Mouse (Mus musculus) MEL (cell line): Measurements from ENCODE around the gene Dmrt2.

Experiments
- CHD2 ChIP-seq: IDR thresholded peaks from 2 replicates; pipeline ENCODE4 v1.6.1; 2011; ENCODE audit warnings: low read length, improper control_type of control experiment
- CTCF ChIP-seq, 3 experiments: IDR thresholded peaks in 2 of 3; conservative IDR thresholded peaks in 1 of 3; 2 replicates each; pipeline ENCODE4 v1.5.1; 2011 to 2012; ENCODE audit warnings: low read length in 3 of 3, low read depth in 2 of 3, mild to moderate bottlenecking in 2 of 3, improper control_type of control experiment in 1 of 3, inconsistent platforms in 1 of 3, mixed read lengths in 1 of 3, moderate library complexity in 1 of 3; ENCODE audit not compliant: control insufficient read depth in 1 of 3, insufficient read depth in 1 of 3, poor library complexity in 1 of 3, severe bottlenecking in 1 of 3
- E2F4 ChIP-seq: IDR thresholded peaks from 2 replicates; pipeline ENCODE4 v1.6.1; 2011; ENCODE audit warnings: low read depth, low read length, improper control_type of control experiment, borderline replicate concordance
- EP300 ChIP-seq, 2 experiments: IDR thresholded peaks; 2 replicates each; pipeline ENCODE4 v1.6.1; 2011; ENCODE audit warnings: improper control_type of control experiment in 2 of 2, low read length in 2 of 2, low read depth in 1 of 2, mild to moderate bottlenecking in 1 of 2
- GABPA ChIP-seq: IDR thresholded peaks from 2 replicates; pipeline ENCODE4 v1.6.1; 2012; ENCODE audit warnings: low read depth, mild to moderate bottlenecking, inconsistent platforms, low read length, improper control_type of control experiment, moderate library complexity
- MAFK ChIP-seq: IDR thresholded peaks from 2 replicates; pipeline ENCODE4 v1.6.1; 2011; ENCODE audit warnings: low read depth, mild to moderate bottlenecking, low read length, improper control_type of control experiment, borderline replicate concordance
- POLR2A ChIP-seq, 2 experiments: IDR thresholded peaks; 2 replicates each; pipeline ENCODE4 v1.6.1; 2011 to 2012; ENCODE audit warnings: low read length in 2 of 2, mild to moderate bottlenecking in 2 of 2, control low read depth in 1 of 2, improper control_type of control experiment in 1 of 2, low read depth in 1 of 2, moderate library complexity in 1 of 2; ENCODE audit not compliant: control insufficient read depth in 1 of 2, insufficient read depth in 1 of 2, poor library complexity in 1 of 2
- TAL1 ChIP-seq: IDR thresholded peaks from 2 replicates; pipeline ENCODE4 v1.6.1; 2012; ENCODE audit warnings: mild to moderate bottlenecking, inconsistent platforms, low read length, moderate library complexity, mixed read lengths

DNA sequence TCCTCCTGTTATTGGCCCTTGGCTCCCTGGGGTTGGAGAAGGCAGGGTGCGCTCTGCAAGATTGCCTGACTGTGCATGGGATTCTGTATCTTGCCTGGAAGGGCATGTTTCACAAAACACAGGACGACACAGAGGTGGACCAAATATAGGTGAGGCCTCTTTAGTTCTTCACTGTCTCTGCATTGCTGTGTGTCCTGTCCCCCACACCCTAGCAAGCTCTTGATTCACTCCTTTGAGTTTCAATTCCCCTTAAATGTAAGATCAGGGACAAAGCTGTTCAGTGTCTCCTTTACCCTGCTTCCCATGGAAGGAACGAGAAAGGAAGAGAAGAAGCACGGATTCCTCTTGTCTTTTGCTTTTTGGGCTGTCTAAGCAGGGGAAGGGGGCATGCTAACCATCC, 4.4 kb upstream of the Dmrt2 start:
- no peak for TF ChIP-seq TAL1
- no peak for TF ChIP-seq MAFK
- no peak for TF ChIP-seq E2F4
- TF ChIP-seq GABPA, result no peak
- no peak for TF ChIP-seq POLR2A (IDR thresholded peaks at IDR 0.05; ENCODE audit: control insufficient read depth in 1 of 2, insufficient read depth in 1 of 2, low read depth in 1 of 2, low read length in 2 of 2, poor library complexity in 1 of 2)
- TF ChIP-seq CHD2, result no peak
- TF ChIP-seq CTCF (IDR thresholded peaks at IDR 0.05 in 2 of 3, conservative IDR thresholded peaks at IDR 0.05 in 1 of 3; ENCODE audit: control insufficient read depth in 1 of 3, insufficient read depth in 1 of 3, low read depth in 2 of 3, low read length in 3 of 3, poor library complexity in 1 of 3, severe bottlenecking in 1 of 3), result no peak
- no peak for TF ChIP-seq EP300 (IDR thresholded peaks at IDR 0.05; ENCODE audit: low read depth in 1 of 2, low read length in 2 of 2)
